Mouse (Mus musculus) layer of hippocampus, postnatal 36 days (tissue): ENCODE results near the gene Ints7. TPM values are rescaled to one million over a fixed set of nuclear protein-coding genes. Genes with fewer than 3 reads are reported as not detected.
A peak's percentile ranks its signal among the peaks of the same experiment; 100 is the strongest.

Experiments
- DNase-seq, 2 experiments: peaks; one replicate each; pipeline ENCODE4 v3.0.0; 2022
- total RNA-seq, 2 experiments: library from RNA; stranded (reverse); gene quantifications; 2 replicates each; pipeline ENCODE4 v1.2.3; 2021

Ints7 gene
- total RNA-seq, 2 experiments from 2014 or later, result 23.9 to 25.0 TPM

GRCm38 (mm10) chr1:191584483-191584882 lies 9.0 kb downstream of the Ints7 start:
- DNase-seq, result no peak

- DNase-seq, result no peak
These were observed 10.3 kb downstream of the Ints7 start for GRCm38 (mm10) chr1:191585704-191586103.

GRCm38 (mm10) chr1:191587062-191587461 lies 11.6 kb downstream of the Ints7 start:
- DNase-seq, result no peak

GRCm38 (mm10) chr1:191588749-191589148 lies 13.3 kb downstream of the Ints7 start:
- no peak for DNase-seq

- peak in 1 of 2 experiments; percentile 20 for DNase-seq
These were observed 16.7 kb downstream of the Ints7 start for GRCm38 (mm10) chr1:191592016-191592720.

- DNase-seq, result no peak
These were observed 20.6 kb downstream of the Ints7 start for GRCm38 (mm10) chr1:191596076-191596475.

GRCm38 (mm10) chr1:191599210-191599609 lies 23.8 kb downstream of the Ints7 start:
- no peak for DNase-seq

- DNase-seq, result no peak
These were observed 29.3 kb downstream of the Ints7 start for GRCm38 (mm10) chr1:191604690-191605089.

- no peak for DNase-seq
These were observed 33.6 kb downstream of the Ints7 start for GRCm38 (mm10) chr1:191609051-191609450.

GRCm38 (mm10) chr1:191609578-191609977 lies 34.1 kb downstream of the Ints7 start:
- no peak for DNase-seq

GRCm38 (mm10) chr1:191610357-191610756 lies 34.9 kb downstream of the Ints7 start:
- no peak for DNase-seq

- no peak for DNase-seq
These were observed 36.2 kb downstream of the Ints7 start for GRCm38 (mm10) chr1:191611686-191612085.

GRCm38 (mm10) chr1:191612877-191613276 lies 37.4 kb downstream of the Ints7 start:
- no peak for DNase-seq

GRCm38 (mm10) chr1:191616245-191616644 lies 40.8 kb downstream of the Ints7 start:
- no peak for DNase-seq

- no peak for DNase-seq
These were observed 42.2 kb downstream of the Ints7 start for GRCm38 (mm10) chr1:191617589-191617988.

GRCm38 (mm10) chr1:191618067-191618766 lies 42.8 kb downstream of the Ints7 start:
- no peak for DNase-seq

- DNase-seq, result no peak
These were observed 45.7 kb downstream of the Ints7 start for GRCm38 (mm10) chr1:191621096-191621495.

GRCm38 (mm10) chr1:191622801-191623200 lies 47.4 kb downstream of the Ints7 start:
- no peak for DNase-seq

- DNase-seq, result no peak
These were observed 49.1 kb downstream of the Ints7 start for GRCm38 (mm10) chr1:191624492-191624891.

GRCm38 (mm10) chr1:191625026-191625425 lies 49.6 kb downstream of the Ints7 start:
- no peak for DNase-seq

- no peak for DNase-seq
These were observed 50.2 kb downstream of the Ints7 start for GRCm38 (mm10) chr1:191625620-191626019.

GRCm38 (mm10) chr1:191628457-191629169 lies 53.2 kb downstream of the Ints7 start:
- DNase-seq, result no peak

- no peak for DNase-seq
These were observed 53.8 kb downstream of the Ints7 start for GRCm38 (mm10) chr1:191629170-191629636.
